Mouse (Mus musculus) spleen, adult 10 weeks (tissue): ENCODE data around the gene Cma1. TPM values are rescaled to one million over a fixed set of nuclear protein-coding genes. Genes with fewer than 3 reads are reported as not detected.

ENCODE experiments used
- polyA plus RNA-seq: library from polyadenylated mRNA; stranded (reverse); fragments of 350-450 nt; fragmentation: Illumina TruSeq; extraction: RNeasy Lipid Tissue Mini Kit (QIAGEN cat#74804); gene quantifications from one replicate; pipeline ENCODE4 v1.2.3, GENCODE M21; 2015; ENCODE audit warnings: low replicate concordance; ENCODE audit not compliant: insufficient read depth

Cma1 gene
- 4.4 TPM for polyA plus RNA-seq

DNA sequence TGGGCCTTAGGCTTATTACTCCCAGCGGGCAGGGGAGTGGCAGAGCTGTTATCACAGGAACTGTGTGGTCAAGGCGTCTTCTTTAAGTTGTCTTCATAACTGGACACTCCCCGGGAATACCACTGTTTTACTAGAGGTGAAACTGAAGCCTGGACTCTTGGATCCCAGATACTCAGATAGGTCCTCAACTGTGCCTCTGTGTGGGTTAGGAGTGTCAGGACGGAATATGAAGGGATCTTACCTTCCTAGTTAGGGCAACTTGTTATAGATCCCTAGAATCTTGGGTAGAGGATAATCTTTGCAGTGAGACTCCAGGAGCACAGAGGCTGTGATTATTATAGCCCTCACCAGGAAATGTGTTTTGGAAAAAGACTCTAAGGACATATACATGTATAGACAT is at the start of gene Cma1:
Cma1 (minus strand) TSS at position 101 of the 400 bp plus-strand sequence.

DNA sequence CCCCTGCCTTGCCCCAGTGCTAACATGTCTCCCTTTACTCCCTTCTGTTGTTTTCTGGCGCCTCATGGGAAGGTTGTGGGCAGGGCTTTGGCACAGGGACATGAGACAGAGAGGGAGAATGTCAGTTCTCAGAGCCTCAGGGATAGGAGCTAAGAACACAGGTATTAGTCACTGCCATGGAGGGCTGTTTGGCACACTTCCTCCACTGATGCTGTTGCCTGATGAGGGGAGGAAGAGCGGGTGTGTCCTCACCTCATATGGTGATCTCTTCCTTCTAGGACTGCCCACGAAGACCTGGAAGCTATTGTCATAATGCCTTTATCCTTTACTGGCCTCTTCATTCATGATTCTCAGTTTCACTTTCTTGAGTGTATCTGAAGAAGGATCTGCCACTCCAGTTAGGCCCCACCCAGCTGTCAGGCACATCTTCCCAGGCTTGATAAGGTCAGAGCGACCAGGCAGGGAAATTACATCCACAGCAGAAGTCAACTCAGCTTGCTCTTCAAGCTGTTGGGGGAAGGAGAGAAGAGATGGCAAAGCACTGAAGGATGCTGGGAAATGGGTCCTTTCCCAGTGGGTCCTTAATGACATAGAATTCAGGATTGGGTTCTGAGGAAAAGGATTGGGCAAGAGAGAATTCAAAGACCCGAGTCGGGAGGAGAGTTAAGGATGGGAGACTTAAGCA is 6.0 kb upstream of the Cma1 start, which contains the start of gene Cma2:
Cma2 (plus strand) TSS at position 635 of the 685 bp plus-strand sequence.

DNA sequence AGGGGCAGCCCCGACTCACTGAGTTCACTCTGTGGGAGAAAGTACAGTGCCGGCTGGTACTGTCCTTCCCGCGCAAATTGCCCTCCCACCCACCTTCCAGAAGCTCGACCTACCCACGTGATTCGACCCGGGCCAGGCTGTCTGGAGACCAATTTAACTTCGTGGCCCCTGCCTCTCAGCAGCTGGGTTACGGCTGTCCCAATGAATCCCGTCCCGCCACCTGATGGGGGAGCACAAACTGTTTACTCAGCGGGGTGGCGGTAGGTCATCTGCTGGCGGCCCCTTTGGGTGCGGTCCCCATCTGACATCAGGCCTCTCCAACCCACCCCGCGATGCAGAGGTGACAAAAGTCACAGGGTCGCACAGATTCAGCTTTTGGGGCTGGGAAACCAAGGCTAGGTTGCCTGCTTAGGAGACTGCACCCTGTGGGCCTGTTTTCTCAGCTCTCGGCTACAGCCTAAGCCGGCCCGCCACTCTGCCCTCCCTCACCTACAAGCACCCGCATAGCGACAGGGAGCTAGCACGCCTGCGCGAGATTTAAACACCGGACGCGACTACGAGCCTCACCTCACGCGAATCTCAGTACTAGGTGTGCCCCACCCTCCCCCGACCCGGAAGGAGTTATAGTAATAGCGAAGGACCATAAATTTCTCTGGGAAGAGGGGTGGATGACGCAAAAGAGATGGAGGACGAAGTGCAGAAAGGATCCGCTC is 44.6 kb downstream of the Cma1 start, which contains the start of gene Sdr39u1:
Sdr39u1 (minus strand) TSS at position 593 of the 713 bp plus-strand sequence.

Other genes starting within 250 kb of the Cma1 start
- 15.3 TPM for gene Tgm1, start 230.7 kb downstream of the Cma1 start, polyA plus RNA-seq
- gene Rabggta, start 222.4 kb downstream of the Cma1 start, polyA plus RNA-seq, result 19.2 TPM
- gene Dhrs1, start 199.0 kb downstream of the Cma1 start, polyA plus RNA-seq, result 90.3 TPM
- 22.0 TPM for gene Nop9, start 199.0 kb downstream of the Cma1 start, polyA plus RNA-seq
- gene Cideb, start 186.2 kb downstream of the Cma1 start, polyA plus RNA-seq, result not detected
- gene Ltb4r2, start 183.2 kb downstream of the Cma1 start, polyA plus RNA-seq, result 0.28 TPM
- gene Ltb4r1, start 178.7 kb downstream of the Cma1 start, polyA plus RNA-seq, result 1.8 TPM
- 3.7 TPM for gene Adcy4, start 160.6 kb downstream of the Cma1 start, polyA plus RNA-seq
- gene Ripk3, start 155.8 kb downstream of the Cma1 start, polyA plus RNA-seq, result 53.5 TPM
- gene Nfatc4, start 121.5 kb downstream of the Cma1 start, polyA plus RNA-seq, result 3.8 TPM
- gene Nynrin, start 90.7 kb downstream of the Cma1 start, polyA plus RNA-seq, result 2.3 TPM
- gene Cbln3, start 60.3 kb downstream of the Cma1 start, polyA plus RNA-seq, result 0.12 TPM
- gene Khnyn, start 59.7 kb downstream of the Cma1 start, polyA plus RNA-seq, result 59.4 TPM
- 28.8 TPM for gene Sdr39u1, start 44.4 kb downstream of the Cma1 start, polyA plus RNA-seq
- not detected for gene Cma2, start 6.3 kb upstream of the Cma1 start, polyA plus RNA-seq
- gene Mcpt1, start 73.3 kb upstream of the Cma1 start, polyA plus RNA-seq, result not detected
- not detected for gene Mcpt9, start 85.8 kb upstream of the Cma1 start, polyA plus RNA-seq
- 0.32 TPM for gene Mcpt2, start 97.4 kb upstream of the Cma1 start, polyA plus RNA-seq
- gene Mcpt4, start 117.6 kb upstream of the Cma1 start, polyA plus RNA-seq, result 3.9 TPM
- gene Mcpt8, start 140.6 kb upstream of the Cma1 start, polyA plus RNA-seq, result 0.79 TPM
- 0.68 TPM for gene Ctsg, start 157.9 kb upstream of the Cma1 start, polyA plus RNA-seq
- not detected for gene Gzme, start 175.9 kb upstream of the Cma1 start, polyA plus RNA-seq
- not detected for gene Gzmd, start 187.9 kb upstream of the Cma1 start, polyA plus RNA-seq
- gene Gzmg, start 214.9 kb upstream of the Cma1 start, polyA plus RNA-seq, result not detected
- gene Gzmn, start 229.9 kb upstream of the Cma1 start, polyA plus RNA-seq, result not detected